Mouse (Mus musculus): ENCODE measurements around the gene Gm21954. TPM values are rescaled to one million over a fixed set of nuclear protein-coding genes. Genes with fewer than 3 reads are reported as not detected.

The Gm21954 gene
- total and polyA plus RNA-seq, 3 experiments = not detected

DNA sequence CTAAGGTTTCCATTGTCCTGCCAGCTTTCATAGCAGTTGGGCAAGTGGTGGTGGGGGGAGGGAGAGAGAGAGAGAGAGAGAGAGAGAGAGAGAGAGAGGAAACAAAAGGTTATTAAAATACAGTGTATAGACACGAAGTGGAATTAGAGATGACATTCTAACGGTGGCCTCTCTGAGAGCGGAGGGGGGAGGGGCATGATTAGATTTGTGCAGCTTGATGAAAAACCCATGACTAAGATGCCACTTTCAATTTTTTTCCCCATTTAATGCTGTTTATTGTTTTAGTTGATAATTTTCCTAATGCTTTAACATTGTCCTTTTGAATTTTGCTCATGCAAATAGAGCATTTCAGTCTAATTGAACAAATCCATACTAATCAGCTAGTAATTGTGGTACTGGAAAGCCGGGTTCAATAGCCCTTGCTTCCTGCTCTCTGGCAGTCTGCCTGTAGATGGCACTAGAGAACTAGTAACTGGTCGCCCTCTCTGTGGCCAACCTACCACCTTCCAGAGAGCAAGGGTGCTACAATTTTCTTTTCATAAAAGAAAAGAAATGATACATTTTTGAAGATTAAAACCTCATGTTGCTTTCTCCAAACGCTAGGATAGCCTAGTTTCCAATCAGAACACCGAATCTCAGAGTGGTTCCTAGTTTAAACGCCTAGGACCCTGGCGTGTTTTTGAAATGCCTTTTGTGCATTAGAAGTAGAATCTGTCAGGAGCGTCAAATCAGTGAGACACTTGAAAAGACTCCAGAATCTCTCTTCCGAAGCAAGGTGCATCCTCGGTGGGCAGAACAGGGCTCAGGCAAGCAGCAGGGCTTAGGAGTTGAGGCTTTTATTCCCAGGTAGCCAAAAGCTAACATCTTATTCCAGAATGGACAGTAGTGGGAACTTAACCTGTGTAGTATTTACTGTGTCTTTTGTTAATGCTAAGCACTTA, 48.5 kb upstream of the Gm21954 start:
- Histone ChIP-seq H3K4me3 (replicated peaks in 1 of 3; ENCODE audit: low read depth in 2 of 3, low read length in 2 of 3, poor library complexity in 1 of 3) (no peak overlapping the region), H3K4me2 (ENCODE audit: insufficient read depth, low read depth, poor library complexity, severe bottlenecking) (no peak overlapping the region), H3K27me3 (replicated peaks) (no peaks in the 10 kb centered on the region), H3K4me1 (ENCODE audit: control insufficient read depth in 1 of 2, insufficient read depth in 2 of 2) (no peaks in the 10 kb centered on the region), H3K79me2 (replicated peaks; ENCODE audit: control insufficient read depth, extremely low read depth, insufficient read depth, poor library complexity, severe bottlenecking) (no peaks in the 10 kb centered on the region), H3K9ac (ENCODE audit: insufficient read depth, low read depth) (no peak overlapping the region), H3K9me3 (replicated peaks; ENCODE audit: low read length) (peaks cover 69% of the 10 kb centered on the region), H3K27ac (ENCODE audit: insufficient read depth, low read depth) (no peak overlapping the region), H3K36me3 (replicated peaks in 1 of 2; ENCODE audit: control insufficient read depth in 1 of 2, insufficient read depth in 1 of 2, low read length in 1 of 2) (no peaks in the 10 kb centered on the region)
- no peak for DNase-seq (ENCODE audit: extremely low read depth)
- TF ChIP-seq CHD1 (IDR thresholded peaks at IDR 0.05; ENCODE audit: low read depth, low read length) (no peak), CTCF (conservative IDR thresholded peaks at IDR 0.05 in 1 of 2, IDR thresholded peaks at IDR 0.05 in 1 of 2; ENCODE audit: low read depth in 2 of 2, low read length in 2 of 2) (no peak), RCOR1 (conservative IDR thresholded peaks at IDR 0.05; ENCODE audit: low read depth, low read length) (no peak), ZC3H11A (IDR thresholded peaks at IDR 0.05; ENCODE audit: low read depth, low read length) (no peak), MYC (IDR thresholded peaks at IDR 0.05; ENCODE audit: low read depth, low read length) (no peak), E2F4 (IDR thresholded peaks at IDR 0.05; ENCODE audit: insufficient replicate concordance, low read depth, low read length) (no peak), ZKSCAN1 (IDR thresholded peaks at IDR 0.05; ENCODE audit: borderline replicate concordance, low read depth, low read length) (no peak), SIN3A (IDR thresholded peaks at IDR 0.05; ENCODE audit: low read length) (no peak), KAT2A (IDR thresholded peaks at IDR 0.05; ENCODE audit: insufficient replicate concordance, low read length) (no peak), CHD2 (IDR thresholded peaks at IDR 0.05; ENCODE audit: low read length) (no peak), ZNF384 (IDR thresholded peaks at IDR 0.05; ENCODE audit: low read depth, low read length) (no peak)
- in situ Hi-C loops (cut with MboI; ENCODE audit: low pct_ligation_motif_present, low pct_unique_long_range_greater_than_20kb, low sequenced_read_pairs) (no loop called here), dilution Hi-C loops (cut with MboI; ENCODE audit: extremely low pct_ligation_motif_present, extremely low pct_unique_long_range_greater_than_20kb, low sequenced_read_pairs) (no loop called here)

GRCm38 (mm10) chr3:55517454-55518014, 45.5 kb upstream of the Gm21954 start:
- no peaks in the 10 kb centered on the region for H3K36me3 ChIP-seq (replicated peaks in 1 of 2; ENCODE audit: control insufficient read depth in 1 of 2, insufficient read depth in 1 of 2, low read length in 1 of 2)
- H3K27ac ChIP-seq (ENCODE audit: insufficient read depth, low read depth) = no peak overlapping the region
- H3K4me1 ChIP-seq (ENCODE audit: control insufficient read depth in 1 of 2, insufficient read depth in 2 of 2) = no peaks in the 10 kb centered on the region
- dilution Hi-C loops (cut with MboI; ENCODE audit: extremely low pct_ligation_motif_present, extremely low pct_unique_long_range_greater_than_20kb, low sequenced_read_pairs) (no loop called here), in situ Hi-C loops (cut with MboI; ENCODE audit: low pct_ligation_motif_present, low pct_unique_long_range_greater_than_20kb, low sequenced_read_pairs) (no loop called here)
- H3K27me3 ChIP-seq (replicated peaks) = no peaks in the 10 kb centered on the region
- H3K9ac ChIP-seq (ENCODE audit: insufficient read depth, low read depth) = no peak overlapping the region
- H3K4me2 ChIP-seq (ENCODE audit: insufficient read depth, low read depth, poor library complexity, severe bottlenecking) = no peak overlapping the region
- no peaks in the 10 kb centered on the region for H3K79me2 ChIP-seq (replicated peaks; ENCODE audit: control insufficient read depth, extremely low read depth, insufficient read depth, poor library complexity, severe bottlenecking)
- peaks cover 76% of the 10 kb centered on the region for H3K9me3 ChIP-seq (replicated peaks; ENCODE audit: low read length)
- H3K4me3 ChIP-seq (replicated peaks in 1 of 3; ENCODE audit: low read depth in 2 of 3, low read length in 2 of 3, poor library complexity in 1 of 3) = no peak overlapping the region
- TF ChIP-seq ELF1 (IDR thresholded peaks at IDR 0.05; ENCODE audit: low read depth, low read length) (no peak), ZC3H11A (IDR thresholded peaks at IDR 0.05; ENCODE audit: low read depth, low read length) (no peak)
- no peak for DNase-seq (ENCODE audit: extremely low read depth)
